Mouse (Mus musculus) embryo, embryonic 9.5 days (tissue): Measurements from ENCODE around the gene Kalrn.

Experiments
- DNase-seq: peaks from one replicate; pipeline ENCODE4 v3.0.0-alpha.2; 2017; ENCODE audit errors: extremely low spot score

Kalrn gene

GRCm38 (mm10) chr16:33988358-33989012, 584.8 kb downstream of the Kalrn start:
- peak; percentile 56 for DNase-seq

- DNase-seq: no peak
Measured at GRCm38 (mm10) chr16:33986993-33987392, 586.3 kb downstream of the Kalrn start.

DNA sequence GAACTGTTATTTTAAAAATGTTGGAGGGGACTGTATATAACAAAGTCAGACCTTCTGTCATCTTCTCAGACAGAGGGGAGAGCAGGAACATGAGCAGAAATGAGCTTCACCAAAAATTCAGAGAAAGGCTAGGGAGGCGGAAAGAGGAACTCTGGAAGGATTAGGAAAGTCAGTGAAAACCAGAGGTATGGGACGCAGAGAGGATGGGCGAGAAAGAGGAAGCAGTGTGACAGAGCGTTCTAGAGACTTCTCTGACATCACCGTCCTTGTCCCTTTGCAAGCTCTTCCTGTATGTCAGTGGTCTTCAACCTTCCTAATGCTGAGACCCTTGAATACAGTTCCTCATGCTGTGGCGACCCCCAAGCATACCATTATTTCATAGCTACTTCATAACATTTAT, 588.0 kb downstream of the Kalrn start:
- DNase-seq: no peak

GRCm38 (mm10) chr16:33983712-33984111, 589.6 kb downstream of the Kalrn start:
- no peak for DNase-seq

- peak; percentile 7 for DNase-seq
Measured at GRCm38 (mm10) chr16:33979855-33980254, 593.5 kb downstream of the Kalrn start.

DNA sequence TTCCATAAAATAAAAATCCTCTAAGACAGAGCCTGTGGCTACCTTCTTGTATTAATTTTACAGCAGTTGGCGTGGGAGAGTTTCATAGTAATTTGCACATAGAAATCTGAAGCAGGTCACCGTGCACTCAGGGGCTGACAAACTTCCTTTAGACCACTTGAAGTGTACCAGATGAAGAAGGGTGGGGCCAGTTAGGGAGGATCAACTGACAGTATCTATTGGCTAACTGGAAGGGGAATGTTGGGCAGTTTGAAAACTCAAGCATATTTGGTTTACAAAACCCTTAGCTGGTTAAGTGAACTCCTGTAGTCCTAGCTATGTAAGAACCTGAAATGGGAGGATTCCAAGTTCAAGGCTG, 606.1 kb downstream of the Kalrn start:
- DNase-seq: no peak

GRCm38 (mm10) chr16:33966538-33967282, 606.6 kb downstream of the Kalrn start, which contains the start of gene Umps:
Gene Umps, minus strand, starts transcription at chr16:33967038.
- peak; percentile 92 for DNase-seq

- no peak for DNase-seq
Measured at GRCm38 (mm10) chr16:33965878-33966537, 607.3 kb downstream of the Kalrn start.

DNA sequence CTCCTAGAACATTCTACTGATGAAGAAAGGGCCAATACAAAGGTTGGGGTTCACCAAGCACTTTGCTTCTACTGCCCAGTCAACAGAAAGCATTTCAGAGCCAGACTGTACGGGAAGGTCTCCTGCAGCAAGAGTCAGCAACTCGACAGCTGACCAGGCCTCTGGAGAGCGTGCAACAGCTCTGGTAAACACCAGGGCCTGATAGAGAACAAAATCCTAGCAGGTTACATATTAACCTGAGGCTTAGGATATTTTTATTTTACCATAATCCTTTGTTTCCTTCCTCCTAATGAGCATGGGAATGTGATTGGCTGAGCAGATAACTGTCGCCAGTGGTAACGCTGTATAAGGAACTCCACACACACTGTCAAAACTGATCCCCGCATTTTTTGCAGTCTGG, 609.8 kb downstream of the Kalrn start:
- DNase-seq: no peak

DNA sequence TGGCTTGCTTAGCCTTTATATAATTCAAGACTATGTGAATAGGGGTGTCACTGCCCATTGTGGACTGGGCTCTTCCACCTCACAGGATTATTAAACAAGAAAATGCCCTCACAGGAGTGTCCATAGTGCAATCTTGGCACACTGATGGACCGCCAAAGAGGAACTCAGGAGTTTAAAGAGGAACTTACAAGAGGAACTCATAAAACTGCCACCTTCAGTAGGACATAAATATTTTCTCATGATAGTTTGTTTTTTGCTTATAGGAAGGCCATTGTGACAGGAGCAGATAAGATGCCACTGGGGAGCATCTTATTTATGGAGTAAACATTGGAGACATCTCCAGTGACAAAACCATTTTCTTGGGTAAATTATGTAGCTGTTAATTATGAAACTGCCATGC, 618.5 kb downstream of the Kalrn start:
- DNase-seq: no peak

GRCm38 (mm10) chr16:33953008-33953407, 620.3 kb downstream of the Kalrn start:
- DNase-seq: no peak

DNA sequence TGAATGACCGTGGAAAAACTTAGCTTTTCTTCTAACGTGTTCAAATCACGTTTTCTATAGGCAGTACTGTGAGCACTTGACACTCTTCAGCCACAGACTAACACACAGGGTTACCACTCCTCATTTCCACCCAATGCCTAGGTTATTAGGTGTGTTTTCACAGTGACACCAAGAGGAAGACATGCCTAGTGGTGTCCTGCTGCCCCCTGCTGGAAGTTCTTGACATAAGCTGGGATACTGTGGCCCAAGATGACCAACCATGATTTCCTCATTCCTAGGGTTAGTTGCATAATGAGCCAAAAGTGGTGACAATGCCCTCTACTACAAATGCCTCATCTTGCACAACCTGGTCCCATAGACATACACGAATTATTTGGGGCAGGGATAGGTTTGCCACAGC, 622.5 kb downstream of the Kalrn start:
- peak; percentile 84 for DNase-seq

GRCm38 (mm10) chr16:33950386-33950785, 622.9 kb downstream of the Kalrn start:
- no peak for DNase-seq

GRCm38 (mm10) chr16:33947664-33948571, 625.4 kb downstream of the Kalrn start:
- no peak for DNase-seq

GRCm38 (mm10) chr16:33946021-33946420, 627.3 kb downstream of the Kalrn start:
- no peak for DNase-seq

GRCm38 (mm10) chr16:33944772-33945171, 628.6 kb downstream of the Kalrn start:
- DNase-seq: peak; percentile 39

DNA sequence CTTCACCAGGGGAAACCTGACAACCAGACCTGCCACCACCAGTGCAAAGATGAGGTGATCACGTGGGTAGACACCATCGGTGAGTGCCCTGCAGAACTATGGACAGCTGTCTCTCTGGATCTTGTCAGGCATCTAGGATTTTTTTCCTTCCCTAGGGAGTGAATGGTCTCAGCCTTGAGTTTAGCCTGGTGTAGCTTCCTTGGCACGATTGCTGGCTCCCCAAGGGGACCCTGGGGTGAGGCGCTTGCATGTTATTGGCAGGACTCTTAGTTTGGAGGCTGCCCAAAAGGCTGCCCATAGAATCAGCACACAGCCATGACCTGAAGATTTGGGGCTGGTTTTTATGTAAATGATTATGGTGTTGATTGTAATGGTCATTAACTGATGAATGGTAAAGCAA, 629.2 kb downstream of the Kalrn start:
- no peak for DNase-seq

DNA sequence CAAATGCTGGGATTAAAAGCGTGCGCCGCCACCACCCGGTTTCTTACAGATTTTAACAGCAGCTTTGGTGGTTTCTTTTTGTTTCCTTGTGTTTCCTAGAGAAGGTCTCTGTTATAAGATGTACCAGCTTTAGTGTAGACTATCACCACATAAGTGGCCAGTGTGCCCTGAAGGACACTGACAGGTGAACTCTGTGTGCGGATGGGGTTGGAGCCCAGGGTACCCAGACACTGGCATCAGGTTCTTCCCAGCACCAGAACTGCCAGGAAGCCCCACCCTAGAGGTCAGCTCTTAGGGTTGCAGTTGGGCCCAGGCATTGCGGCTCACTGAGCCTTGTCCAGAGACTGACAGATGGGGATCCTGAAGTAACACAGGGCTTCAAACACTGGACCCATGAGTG, 629.9 kb downstream of the Kalrn start:
- no peak for DNase-seq

- DNase-seq: peak; percentile 35
Measured at GRCm38 (mm10) chr16:33942341-33942740, 631.0 kb downstream of the Kalrn start.

DNA sequence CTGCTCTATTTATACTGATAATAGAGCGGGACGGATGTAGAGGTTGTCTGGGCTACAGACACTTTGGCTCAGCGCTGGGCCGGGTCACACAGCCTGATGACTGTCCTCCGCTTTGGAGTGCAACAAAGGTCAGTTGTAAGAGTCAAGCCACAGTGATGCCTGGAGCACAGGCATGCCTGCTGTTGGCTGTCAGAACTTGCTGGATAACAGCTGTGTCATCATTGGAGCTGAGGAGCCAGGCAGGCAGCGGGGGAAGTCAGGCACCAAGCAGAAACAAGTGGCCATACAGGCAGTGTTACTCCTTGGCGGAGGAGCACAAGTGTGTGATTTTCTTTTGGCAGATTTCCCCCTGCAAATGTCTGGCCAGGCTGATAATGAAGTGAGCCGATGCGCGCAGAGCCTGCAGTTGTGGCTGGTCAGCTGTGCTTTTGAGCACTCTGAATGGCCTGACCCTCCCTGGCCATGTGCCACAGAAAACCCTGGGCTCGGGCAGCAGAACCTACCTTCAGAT, 632.0 kb downstream of the Kalrn start:
- DNase-seq: peak; percentile 39

DNA sequence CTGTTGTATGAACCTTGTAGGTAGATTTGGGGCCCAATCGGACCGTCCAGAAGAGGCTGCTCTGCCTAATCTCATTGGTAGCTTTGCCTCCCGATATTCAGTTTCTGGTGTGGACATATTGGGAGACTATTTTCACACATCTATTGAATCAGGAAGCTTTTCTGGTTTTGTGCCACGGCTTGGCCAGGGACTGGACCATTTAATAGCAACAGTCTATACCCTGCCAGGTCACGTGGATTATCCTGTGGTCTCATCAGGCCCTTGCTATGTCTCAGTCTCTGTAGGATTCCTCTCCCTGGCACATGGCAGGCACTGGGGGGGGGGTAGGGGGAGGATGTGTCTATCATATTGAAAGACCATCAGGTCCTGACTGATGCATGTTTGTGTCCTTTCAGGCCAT, 633.2 kb downstream of the Kalrn start:
- no peak for DNase-seq

DNA sequence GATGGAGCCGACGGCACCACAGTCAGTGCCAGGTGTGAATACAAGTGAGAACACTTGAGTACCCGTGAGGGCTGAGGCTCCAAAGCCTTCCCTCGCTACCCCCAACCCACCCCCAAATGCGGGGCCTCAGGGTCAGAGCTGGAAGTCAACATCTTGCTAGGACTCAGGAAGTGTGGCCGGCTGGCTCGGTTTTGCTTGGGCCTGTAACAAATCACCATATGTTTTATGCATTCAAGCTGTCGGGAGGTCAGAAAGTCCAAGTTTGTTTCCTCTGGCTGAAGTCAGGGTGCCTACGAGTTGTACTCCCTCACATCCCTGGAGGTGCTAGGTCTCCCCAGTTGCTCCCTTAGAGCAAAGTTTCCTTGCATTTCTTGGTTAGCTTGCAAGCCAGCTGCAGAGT, 633.7 kb downstream of the Kalrn start:
- DNase-seq: no peak
